Mouse (Mus musculus) kidney, adult 2 months (tissue): ENCODE measurements around the gene Tomm22.

Source experiments
- CTCF ChIP-seq: fragments of 200-500 bp; conservative IDR thresholded peaks from 2 replicates; pipeline ENCODE4 v1.5.1; 2011; ENCODE audit warnings: low read depth, mild to moderate bottlenecking, control low read depth, low read length, moderate library complexity, mixed read lengths; ENCODE audit not compliant: insufficient read depth, insufficient read length
- POLR2A ChIP-seq: fragments of 200-500 bp; IDR thresholded peaks from one replicate; pipeline ENCODE4 v1.6.1; 2011; ENCODE audit warnings: low read depth, low read length, control low read depth

DNA sequence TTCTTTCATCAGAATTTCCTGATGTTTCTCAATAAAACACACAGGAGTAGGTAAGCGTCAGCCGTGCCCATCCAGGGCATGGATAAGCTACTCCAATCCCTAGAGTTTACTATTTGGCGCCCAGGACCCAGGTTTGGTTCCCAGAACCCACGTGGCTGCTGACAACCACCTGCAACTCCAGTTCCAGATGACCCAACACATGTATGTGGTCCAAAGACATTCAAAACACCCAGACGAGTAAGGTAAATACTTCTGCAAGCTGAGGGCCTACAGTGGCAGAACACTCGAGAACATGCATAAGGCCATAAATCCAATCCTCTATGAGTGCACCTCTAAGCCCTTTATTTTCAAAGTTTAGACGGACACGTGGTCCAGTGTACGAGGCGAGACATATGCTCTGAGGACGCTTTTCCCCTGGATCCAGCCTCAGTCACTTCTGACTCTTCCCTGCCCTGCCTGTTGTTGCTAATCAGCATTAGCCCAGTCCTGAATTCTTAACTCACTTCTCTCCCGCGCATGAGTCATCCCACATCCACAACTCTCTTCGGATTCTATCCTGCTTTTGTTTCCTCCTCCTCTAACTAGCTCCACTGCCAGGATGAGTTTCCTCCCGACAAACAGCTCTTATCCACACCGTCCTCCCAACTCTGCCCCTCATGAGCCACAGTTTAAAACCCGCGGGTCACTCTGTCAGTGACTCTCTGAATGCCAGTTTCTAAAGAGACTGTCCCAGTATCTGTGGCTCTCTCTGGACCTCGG is 13.2 kb downstream of the Tomm22 start:
- TF ChIP-seq CTCF (no peak), POLR2A (no peak)
